Mouse (Mus musculus): ENCODE measurements around the gene Cdc25b. TPM values are rescaled to one million over a fixed set of nuclear protein-coding genes. Genes with fewer than 3 reads are reported as not detected.

The Cdc25b gene
- polyA plus RNA-seq, 1 experiment from 2014 or later, result 26.9 TPM

DNA sequence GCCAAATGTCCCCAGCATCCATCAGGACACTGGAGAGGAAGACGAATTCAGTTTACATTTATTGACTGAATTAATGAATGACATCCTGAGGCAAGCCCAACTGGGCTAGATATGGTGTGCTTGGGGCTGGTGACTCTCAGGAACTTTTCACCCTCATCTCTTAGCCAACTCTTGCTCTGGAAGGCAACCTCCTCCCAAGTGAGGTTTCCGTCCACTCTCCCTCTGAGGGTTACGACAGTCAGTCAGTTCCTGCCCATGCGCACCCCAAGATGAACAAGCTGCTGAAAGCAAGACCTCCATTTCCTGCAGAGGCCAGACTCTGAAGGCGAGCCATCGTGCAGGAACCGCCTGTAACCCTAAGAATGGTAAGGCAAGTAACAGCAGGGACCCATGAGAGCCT is 29.8 kb upstream of the Cdc25b start:
- H3K4me2 ChIP-seq (replicated peaks), result no peak overlapping the region
- H3K9me3 ChIP-seq (ENCODE audit: control insufficient read depth, low read length), result no peaks in the 10 kb centered on the region
- ATAC-seq (ENCODE audit: low FRiP score) (no peak), DNase-seq (ENCODE audit: low spot score) (no peak)
- no peak overlapping the region for H3K9ac ChIP-seq
- no peak overlapping the region for H3K4me3 ChIP-seq (replicated peaks; ENCODE audit: low read length)
- H3K27ac ChIP-seq, result no peak overlapping the region
- 90% methylated on average over 7 of the region's 7 CpGs for WGBS
- H3K36me3 ChIP-seq (replicated peaks; ENCODE audit: control insufficient read depth, insufficient read depth), result peaks cover 21% of the 10 kb centered on the region
- peaks cover 26% of the 10 kb centered on the region for H3K4me1 ChIP-seq (replicated peaks; ENCODE audit: control insufficient read depth, insufficient read depth, low read length)
- no peaks in the 10 kb centered on the region for H3K27me3 ChIP-seq (ENCODE audit: control insufficient read depth, insufficient read depth, low read length)

DNA sequence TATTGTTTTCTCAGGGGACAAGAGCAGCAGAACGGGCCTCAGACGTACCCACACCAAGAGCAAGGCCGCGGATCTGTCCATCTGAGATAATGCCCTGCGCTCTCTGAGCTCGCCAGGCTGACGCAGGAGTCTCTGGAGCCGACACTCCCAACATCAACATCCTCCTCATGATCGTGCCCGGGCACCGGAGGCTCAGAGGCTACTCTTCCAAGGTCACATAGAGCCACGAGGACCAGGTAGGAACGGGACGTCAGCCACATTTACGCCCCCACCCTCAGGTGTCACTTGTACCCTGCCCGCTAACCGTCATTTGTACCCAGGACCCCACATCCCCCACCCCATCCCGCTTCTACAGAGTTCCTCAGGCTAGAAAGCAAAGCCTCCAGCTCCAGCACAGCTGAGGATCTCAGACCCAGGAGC is 27.2 kb upstream of the Cdc25b start:
- Histone ChIP-seq H3K9ac (peak overlapping the region; percentile 91), H3K4me2 (replicated peaks) (peak overlapping the region; percentile 92), H3K4me1 (replicated peaks; ENCODE audit: control insufficient read depth, insufficient read depth, low read length) (peaks cover 26% of the 10 kb centered on the region), H3K27ac (peak overlapping the region; percentile 82), H3K4me3 (replicated peaks; ENCODE audit: low read length) (peak overlapping the region; percentile 77), H3K27me3 (ENCODE audit: control insufficient read depth, insufficient read depth, low read length) (no peaks in the 10 kb centered on the region), H3K36me3 (replicated peaks; ENCODE audit: control insufficient read depth, insufficient read depth) (peaks cover 6% of the 10 kb centered on the region), H3K9me3 (ENCODE audit: control insufficient read depth, low read length) (no peaks in the 10 kb centered on the region)
- WGBS, result under 1% methylated on average over 18 of the region's 18 CpGs
- ATAC-seq (ENCODE audit: low FRiP score), result peak; percentile 76
- DNase-seq (ENCODE audit: low spot score), result no peak

DNA sequence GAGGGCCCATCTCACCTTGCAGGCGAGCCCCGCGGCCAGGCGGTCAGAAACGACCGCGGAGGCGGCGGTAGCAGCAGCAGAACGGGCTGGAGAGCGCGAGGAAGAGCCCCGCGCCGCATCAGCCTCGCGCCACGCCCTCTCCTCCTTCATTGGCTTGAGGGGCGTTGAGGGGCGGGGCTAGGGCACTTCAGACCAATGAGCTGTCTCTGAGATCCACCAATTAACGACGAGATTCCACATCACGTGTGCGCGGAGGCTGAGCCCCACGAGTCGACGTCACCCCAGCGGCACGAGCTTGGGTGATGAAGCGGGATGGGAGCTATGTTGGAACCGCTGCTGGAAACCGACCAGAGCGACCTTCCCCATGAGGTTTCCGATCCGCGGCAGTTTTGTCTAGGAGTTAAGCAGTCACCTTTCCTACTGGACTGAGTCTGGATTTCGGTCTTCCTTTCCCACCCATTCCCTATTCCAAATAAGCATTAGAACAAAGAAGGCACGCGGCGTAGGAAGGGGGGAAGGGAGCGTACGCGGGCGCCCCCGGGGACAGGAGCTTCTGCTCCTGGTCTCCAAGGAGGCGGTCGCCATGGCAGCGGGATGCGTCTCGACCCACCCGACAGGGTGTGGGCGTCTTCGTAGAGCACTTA is 26.7 kb upstream of the Cdc25b start, which contains the start of gene 1700037H04Rik:
Gene 1700037H04Rik, minus strand, starts transcription at position 144 of the 644 bp plus-strand sequence.
- Histone ChIP-seq H3K36me3 (replicated peaks; ENCODE audit: control insufficient read depth, insufficient read depth) (peaks cover 6% of the 10 kb centered on the region), H3K27ac (peak within 1 kb of the TSS; percentile 95), H3K9ac (peak within 1 kb of the TSS; percentile 91), H3K4me2 (replicated peaks) (peak within 1 kb of the TSS; percentile 92), H3K9me3 (ENCODE audit: control insufficient read depth, low read length) (no peaks in the 10 kb centered on the region), H3K4me1 (replicated peaks; ENCODE audit: control insufficient read depth, insufficient read depth, low read length) (peaks cover 26% of the 10 kb centered on the region), H3K4me3 (replicated peaks; ENCODE audit: low read length) (peak within 1 kb of the TSS; percentile 77), H3K27me3 (ENCODE audit: control insufficient read depth, insufficient read depth, low read length) (no peaks in the 10 kb centered on the region)
- DNase-seq (ENCODE audit: low spot score) (peak; percentile 97), ATAC-seq (ENCODE audit: low FRiP score) (peak; percentile 98)
- WGBS, result under 1% methylated on average over 54 of the region's 54 CpGs

DNA sequence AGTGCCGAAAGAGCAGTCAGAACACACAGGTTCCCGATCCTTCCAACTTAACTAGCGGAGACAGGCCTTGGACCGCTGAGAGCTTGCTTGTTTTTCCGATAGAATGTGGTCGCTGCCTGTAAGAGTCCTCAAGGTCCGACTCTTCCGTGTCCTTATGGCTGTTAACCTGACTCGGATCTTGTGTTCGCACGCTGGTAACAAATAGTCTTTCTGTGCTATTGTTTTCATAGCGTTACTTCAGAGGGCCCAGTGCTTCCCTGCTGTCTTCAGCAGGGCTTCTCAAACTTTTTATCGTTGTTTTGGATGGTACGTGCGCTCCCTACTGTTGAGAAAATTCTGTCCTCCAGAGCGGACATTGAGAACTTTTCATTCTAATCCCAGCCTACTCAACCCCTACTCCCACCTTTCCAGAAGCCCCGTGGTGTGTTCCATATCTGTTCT is 26.1 kb upstream of the Cdc25b start:
- ATAC-seq (ENCODE audit: low FRiP score), result no peak
- no peaks in the 10 kb centered on the region for H3K27me3 ChIP-seq (ENCODE audit: control insufficient read depth, insufficient read depth, low read length)
- no peak for DNase-seq (ENCODE audit: low spot score)
- peak overlapping the region; percentile 95 for H3K27ac ChIP-seq
- peak overlapping the region; percentile 76 for H3K4me2 ChIP-seq (replicated peaks)
- H3K4me3 ChIP-seq (replicated peaks; ENCODE audit: low read length), result peak overlapping the region; percentile 77
- no peaks in the 10 kb centered on the region for H3K9me3 ChIP-seq (ENCODE audit: control insufficient read depth, low read length)
- no peaks in the 10 kb centered on the region; the same call in 1 of the 2 replicates for H3K36me3 ChIP-seq (replicated peaks; ENCODE audit: control insufficient read depth, insufficient read depth)
- peak overlapping the region; percentile 63 for H3K9ac ChIP-seq
- under 1% methylated on average over 17 of the region's 17 CpGs for WGBS
- H3K4me1 ChIP-seq (replicated peaks; ENCODE audit: control insufficient read depth, insufficient read depth, low read length), result peaks cover 26% of the 10 kb centered on the region

DNA sequence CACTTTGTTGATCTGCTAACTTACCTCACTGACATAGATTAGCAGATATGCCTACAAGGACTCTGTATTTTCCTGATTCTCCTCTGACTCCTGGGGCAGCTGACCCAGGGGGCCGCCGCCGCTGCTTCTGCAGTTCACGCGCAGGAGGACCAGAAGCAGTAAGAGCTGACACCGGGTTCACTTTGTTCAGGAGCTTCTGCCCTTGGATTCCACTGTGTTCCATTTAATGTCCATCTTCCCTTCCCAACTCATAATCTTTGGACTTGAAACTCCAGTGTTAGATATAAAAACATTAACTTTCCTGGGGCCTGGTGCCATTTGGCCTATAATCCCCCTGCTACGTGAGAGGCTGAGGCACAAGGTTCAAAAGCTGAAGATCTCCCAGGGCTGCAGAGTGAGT is 22.8 kb upstream of the Cdc25b start:
- ATAC-seq (ENCODE audit: low FRiP score) (no peak), DNase-seq (ENCODE audit: low spot score) (no peak)
- Histone ChIP-seq H3K9ac (no peak overlapping the region), H3K9me3 (ENCODE audit: control insufficient read depth, low read length) (no peaks in the 10 kb centered on the region), H3K4me3 (replicated peaks; ENCODE audit: low read length) (no peak overlapping the region), H3K27me3 (ENCODE audit: control insufficient read depth, insufficient read depth, low read length) (no peaks in the 10 kb centered on the region), H3K4me2 (replicated peaks) (no peak overlapping the region), H3K36me3 (replicated peaks; ENCODE audit: control insufficient read depth, insufficient read depth) (no peaks in the 10 kb centered on the region), H3K27ac (no peak overlapping the region), H3K4me1 (replicated peaks; ENCODE audit: control insufficient read depth, insufficient read depth, low read length) (peaks cover 11% of the 10 kb centered on the region)
- WGBS, result 79% methylated on average over 7 of the region's 7 CpGs

DNA sequence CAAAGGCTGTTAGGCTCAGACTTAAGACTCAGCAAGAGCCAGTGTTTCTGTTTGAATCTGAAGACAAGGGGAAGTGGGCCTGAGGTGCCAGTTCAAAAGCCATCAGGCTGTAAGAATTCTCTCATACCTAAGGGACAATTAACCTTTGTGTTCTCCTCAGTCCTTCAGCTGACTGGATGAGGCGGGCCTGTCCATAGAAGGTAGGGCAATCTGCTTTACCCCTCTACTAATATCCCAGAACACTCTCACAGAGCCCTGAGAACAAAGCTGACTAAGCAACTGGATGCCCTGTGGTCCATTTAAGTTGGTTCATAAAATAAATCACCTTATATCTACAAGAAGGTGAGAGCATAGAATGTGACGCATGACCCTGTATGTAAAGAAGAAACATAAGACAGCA is 20.6 kb upstream of the Cdc25b start:
- Histone ChIP-seq H3K27me3 (ENCODE audit: control insufficient read depth, insufficient read depth, low read length) (peaks cover 10% of the 10 kb centered on the region; the same call in 1 of the 2 replicates), H3K4me2 (replicated peaks) (no peak overlapping the region), H3K9me3 (ENCODE audit: control insufficient read depth, low read length) (no peaks in the 10 kb centered on the region), H3K4me3 (replicated peaks; ENCODE audit: low read length) (no peak overlapping the region), H3K36me3 (replicated peaks; ENCODE audit: control insufficient read depth, insufficient read depth) (0 out of 2 replicates have a peak, but pooled peaks cover 6% of the 10 kb centered on the region), H3K9ac (no peak overlapping the region), H3K4me1 (replicated peaks; ENCODE audit: control insufficient read depth, insufficient read depth, low read length) (peaks cover under 1% of the 10 kb centered on the region; the same call in 1 of the 2 replicates), H3K27ac (no peak overlapping the region)
- WGBS, result 89% methylated on average over 2 of the region's 2 CpGs
- DNase-seq (ENCODE audit: low spot score) (no peak), ATAC-seq (ENCODE audit: low FRiP score) (no peak)

DNA sequence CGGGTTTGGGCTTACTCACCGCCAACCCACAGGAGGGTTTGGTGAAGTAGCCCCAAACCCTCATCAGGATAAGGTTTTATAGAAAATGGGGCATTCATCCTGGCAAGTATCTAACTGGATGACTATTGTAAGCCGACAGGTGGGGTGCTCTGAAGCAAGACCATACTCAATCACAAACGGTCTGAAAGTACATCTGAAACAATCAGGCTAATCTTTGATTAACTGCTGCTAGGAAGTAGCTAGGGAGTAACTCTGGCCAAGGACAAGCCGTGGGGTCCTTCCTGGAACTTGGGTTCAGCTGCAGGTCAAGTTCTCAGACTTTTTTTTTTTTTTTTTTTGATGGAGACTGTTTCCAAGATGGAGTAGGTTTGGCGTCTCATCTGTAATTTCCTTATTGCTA is 18.8 kb upstream of the Cdc25b start:
- Histone ChIP-seq H3K4me2 (replicated peaks) (no peak overlapping the region), H3K9ac (no peak overlapping the region), H3K4me1 (replicated peaks; ENCODE audit: control insufficient read depth, insufficient read depth, low read length) (no peaks in the 10 kb centered on the region; the same call in 1 of the 2 replicates), H3K9me3 (ENCODE audit: control insufficient read depth, low read length) (no peaks in the 10 kb centered on the region), H3K36me3 (replicated peaks; ENCODE audit: control insufficient read depth, insufficient read depth) (peaks cover 15% of the 10 kb centered on the region), H3K4me3 (replicated peaks; ENCODE audit: low read length) (no peak overlapping the region), H3K27ac (no peak overlapping the region), H3K27me3 (ENCODE audit: control insufficient read depth, insufficient read depth, low read length) (peaks cover 26% of the 10 kb centered on the region)
- 85% methylated on average over 6 of the region's 6 CpGs for WGBS
- DNase-seq (ENCODE audit: low spot score) (no peak), ATAC-seq (ENCODE audit: low FRiP score) (no peak)

DNA sequence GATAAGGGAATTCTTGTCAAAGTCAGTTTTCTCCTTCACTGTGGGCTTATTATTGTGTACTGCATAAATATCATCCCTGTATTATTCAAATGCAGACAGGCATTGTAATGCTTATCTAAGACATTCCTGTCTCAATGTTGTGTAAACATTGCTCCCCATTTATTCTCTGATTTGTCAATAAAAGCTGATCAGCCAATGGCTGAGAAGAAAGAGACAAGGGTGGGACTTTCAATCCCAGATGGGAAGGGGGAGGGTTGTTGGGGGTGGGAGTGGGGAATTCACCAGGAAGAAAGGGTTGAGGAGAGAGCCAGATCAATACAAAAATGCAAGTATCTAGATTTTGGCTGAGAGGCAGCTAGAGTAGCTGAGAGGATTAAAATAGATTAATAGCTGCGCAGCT is 17.8 kb upstream of the Cdc25b start:
- Histone ChIP-seq H3K9ac (no peak overlapping the region), H3K27me3 (ENCODE audit: control insufficient read depth, insufficient read depth, low read length) (peaks cover 33% of the 10 kb centered on the region), H3K4me2 (replicated peaks) (no peak overlapping the region), H3K27ac (no peak overlapping the region), H3K4me1 (replicated peaks; ENCODE audit: control insufficient read depth, insufficient read depth, low read length) (peaks cover 4% of the 10 kb centered on the region; the same call in 1 of the 2 replicates), H3K36me3 (replicated peaks; ENCODE audit: control insufficient read depth, insufficient read depth) (peaks cover 15% of the 10 kb centered on the region), H3K9me3 (ENCODE audit: control insufficient read depth, low read length) (no peaks in the 10 kb centered on the region), H3K4me3 (replicated peaks; ENCODE audit: low read length) (no peak overlapping the region)
- ATAC-seq (ENCODE audit: low FRiP score) (no peak), DNase-seq (ENCODE audit: low spot score) (no peak)
- WGBS, result 69% methylated on average over 1 of the region's 1 CpGs

DNA sequence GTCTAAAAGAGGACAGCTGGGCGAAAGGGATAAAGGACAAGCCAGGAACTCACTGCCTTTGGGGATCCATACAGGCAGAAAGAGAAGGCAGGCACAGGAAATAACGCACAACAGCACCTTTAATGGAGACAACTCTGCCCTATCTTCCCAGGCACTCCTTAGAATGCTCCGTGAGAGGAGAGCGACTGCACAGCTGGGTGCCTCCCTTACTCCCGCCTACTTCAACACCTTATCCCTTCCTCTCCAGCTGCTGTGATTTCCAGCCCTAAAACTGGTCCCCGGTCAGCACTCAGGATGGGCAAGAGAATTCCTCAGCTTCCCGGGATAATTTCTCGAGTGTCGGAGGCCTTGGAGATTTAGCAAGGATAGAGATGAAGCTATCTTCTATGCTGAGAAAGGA is 15.8 kb upstream of the Cdc25b start:
- Histone ChIP-seq H3K4me3 (replicated peaks; ENCODE audit: low read length) (no peak overlapping the region), H3K4me2 (replicated peaks) (no peak overlapping the region), H3K27ac (no peak overlapping the region), H3K36me3 (replicated peaks; ENCODE audit: control insufficient read depth, insufficient read depth) (peaks cover 20% of the 10 kb centered on the region), H3K9me3 (ENCODE audit: control insufficient read depth, low read length) (no peaks in the 10 kb centered on the region), H3K9ac (peak overlapping the region; percentile 35; the same call in 1 of the 2 replicates), H3K27me3 (ENCODE audit: control insufficient read depth, insufficient read depth, low read length) (peaks cover 33% of the 10 kb centered on the region), H3K4me1 (replicated peaks; ENCODE audit: control insufficient read depth, insufficient read depth, low read length) (peaks cover 17% of the 10 kb centered on the region)
- 27% methylated on average over 9 of the region's 9 CpGs for WGBS
- no peak for ATAC-seq (ENCODE audit: low FRiP score)
- DNase-seq (ENCODE audit: low spot score), result no peak
